Mouse (Mus musculus) neural tube, embryonic 11.5 days (tissue): ENCODE measurements around the gene Mtcl1. TPM values are rescaled to one million over a fixed set of nuclear protein-coding genes. Genes with fewer than 3 reads are reported as not detected.

Experiments
- ATAC-seq: fragments of 200-750 bp; cut with Nextera tagmentation; 2 replicates; pipeline ENCODE4 v1.8.0; 2017; ENCODE audit warnings: moderate number of reproducible peaks, mild to moderate bottlenecking, moderate TSS enrichment, moderate library complexity; ENCODE audit not compliant: insufficient read depth, low FRiP score, low TSS enrichment
- DNase-seq: peaks from one replicate; pipeline ENCODE4 v3.0.0-alpha.2; 2015; ENCODE audit warnings: low spot score
- H3K27ac ChIP-seq: fragments of 300-500 bp; sonication (generic); 2 replicates; pipeline ENCODE4 v1.5.1; 2014; ENCODE audit warnings: low read depth, mild to moderate bottlenecking, low read length
- H3K27me3 ChIP-seq: fragments of 300-500 bp; sonication (generic); 2 replicates; pipeline ENCODE4 v1.6.1; 2014; ENCODE audit warnings: mild to moderate bottlenecking, low read length, mixed read lengths; ENCODE audit not compliant: control insufficient read depth, insufficient read depth
- H3K36me3 ChIP-seq: fragments of 300-500 bp; sonication (generic); 2 replicates; pipeline ENCODE4 v1.6.1; 2014; ENCODE audit warnings: mild to moderate bottlenecking, low read length, moderate library complexity, mixed read lengths; ENCODE audit not compliant: control insufficient read depth, insufficient read depth
- H3K4me1 ChIP-seq: fragments of 300-500 bp; sonication (generic); 2 replicates; pipeline ENCODE4 v1.6.1; 2014; ENCODE audit warnings: low read length, mixed read lengths; ENCODE audit not compliant: control insufficient read depth, insufficient read depth
- H3K4me2 ChIP-seq: fragments of 300-500 bp; sonication (generic); 2 replicates; pipeline ENCODE4 v1.6.1; 2014; ENCODE audit warnings: low read depth, mild to moderate bottlenecking, moderate library complexity
- H3K4me3 ChIP-seq: fragments of 300-500 bp; sonication (generic); 2 replicates; pipeline ENCODE4 v1.5.1; 2014; ENCODE audit warnings: low read depth, low read length
- H3K9ac ChIP-seq: fragments of 300-500 bp; sonication (generic); 2 replicates; pipeline ENCODE4 v1.6.1; 2014; ENCODE audit warnings: mild to moderate bottlenecking, low read length
- H3K9me3 ChIP-seq: fragments of 300-500 bp; sonication (generic); 2 replicates; pipeline ENCODE4 v1.6.1; 2016; ENCODE audit warnings: low read length; ENCODE audit not compliant: control insufficient read depth
- WGBS: fragments of 180-500 bp; shearing (Covaris S2); extraction: QIAGEN DNeasy Blood & Tissue Kit; methylation state at CpG from one replicate; pipeline ENCODE4 v1.1.7; 2014; 5-methylcytosine and 5-hydroxymethylcytosine counted together
- polyA plus RNA-seq: library from polyadenylated mRNA; unstranded; fragments of >200 nt; fragmentation: Nextera tagmentation; extraction: Ambion mirVana; gene quantifications from 2 replicates; pipeline ENCODE4 v1.2.1, GENCODE M21; 2014

The Mtcl1 gene
- 26.8 and 29.6 TPM in 2 replicates for polyA plus RNA-seq

DNA sequence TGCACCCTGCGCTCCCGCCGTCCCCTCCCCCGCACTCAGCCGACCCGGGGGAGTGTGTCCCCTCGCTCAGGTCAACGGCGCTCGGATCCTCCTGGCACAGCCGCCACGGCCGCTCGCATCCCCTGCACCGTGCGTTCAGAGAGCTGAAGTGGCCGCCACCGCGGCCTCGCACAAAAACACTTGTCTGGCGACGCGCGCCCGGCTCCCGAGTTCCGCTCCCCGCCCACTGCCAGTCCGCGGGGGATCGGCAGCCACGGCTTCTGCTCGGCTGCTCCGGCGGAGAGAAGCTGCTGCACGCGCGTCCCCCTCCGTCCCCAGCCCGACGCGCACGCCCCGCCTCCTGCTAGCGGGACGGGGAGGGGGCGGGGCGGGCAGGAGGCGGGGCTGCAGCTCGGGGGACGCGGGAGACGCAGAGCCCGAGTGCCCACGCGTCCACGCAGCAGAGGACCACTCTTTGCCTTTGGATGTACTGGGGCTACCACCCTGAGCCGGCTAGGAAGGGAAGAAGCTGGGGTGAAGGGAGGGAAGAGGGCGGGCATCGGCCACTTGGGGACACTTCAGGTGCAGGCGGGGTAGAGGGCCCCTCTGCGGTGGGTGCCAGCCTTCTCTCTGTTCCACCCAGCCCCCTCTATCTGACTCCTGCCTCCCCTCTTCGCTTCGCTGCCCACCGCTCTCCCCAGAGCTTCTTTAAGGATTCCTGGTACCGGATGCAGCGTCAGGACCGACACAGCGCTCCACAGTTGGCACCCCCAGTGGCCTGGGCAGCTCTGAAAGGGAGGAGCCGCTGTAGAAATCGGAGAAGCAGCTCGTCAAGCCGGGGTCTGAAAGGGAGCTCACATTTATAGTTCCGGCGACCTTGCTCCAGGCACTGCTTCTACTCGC, at the start of gene Mtcl1:
Gene Mtcl1 (minus strand): TSS at position 291 of the 882 bp plus-strand sequence.
- Histone ChIP-seq H3K4me3 (peak within 1 kb of the TSS; percentile 93), H3K9me3 (no peaks in the 10 kb centered on the region), H3K27ac (peak within 1 kb of the TSS; percentile 93), H3K36me3 (no peaks in the 10 kb centered on the region), H3K9ac (peak within 1 kb of the TSS; percentile 96), H3K27me3 (no peaks in the 10 kb centered on the region), H3K4me1 (peaks cover 30% of the 10 kb centered on the region), H3K4me2 (peak within 1 kb of the TSS; percentile 89)
- WGBS: under 1% methylated on average over 66 of the region's 76 CpGs
- ATAC-seq: peak; percentile 84
- peak; percentile 94 for DNase-seq

DNA sequence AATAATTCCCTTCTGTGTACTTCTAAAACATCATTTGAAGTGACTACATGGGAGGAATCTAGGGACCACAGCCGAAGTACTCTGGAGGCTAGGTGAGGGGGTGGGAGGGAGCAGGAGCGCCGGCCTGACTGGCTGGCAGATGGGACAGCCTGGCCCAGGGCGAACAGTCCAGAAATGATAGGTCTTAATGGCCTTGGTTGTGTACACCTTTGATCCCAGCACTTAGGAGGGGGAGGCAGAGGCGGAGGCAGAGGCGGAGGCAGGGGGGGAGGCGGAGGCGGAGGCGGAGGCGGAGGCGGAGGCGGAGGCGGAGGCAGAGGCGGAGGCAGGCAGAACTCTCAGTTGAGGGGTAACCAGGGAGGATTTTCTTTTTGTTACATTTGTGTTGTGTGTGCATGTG, 49.0 kb upstream of the Mtcl1 start:
- DNase-seq (no peak), ATAC-seq (no peak)
- H3K4me3 ChIP-seq: no peak overlapping the region
- no peaks in the 10 kb centered on the region for H3K4me1 ChIP-seq
- no peak overlapping the region for H3K27ac ChIP-seq
- H3K4me2 ChIP-seq: no peak overlapping the region
- H3K9me3 ChIP-seq: no peaks in the 10 kb centered on the region
- WGBS: 85% methylated on average over 14 of the region's 14 CpGs
- no peak overlapping the region for H3K9ac ChIP-seq
- H3K36me3 ChIP-seq: peaks cover 19% of the 10 kb centered on the region
- H3K27me3 ChIP-seq: no peaks in the 10 kb centered on the region

DNA sequence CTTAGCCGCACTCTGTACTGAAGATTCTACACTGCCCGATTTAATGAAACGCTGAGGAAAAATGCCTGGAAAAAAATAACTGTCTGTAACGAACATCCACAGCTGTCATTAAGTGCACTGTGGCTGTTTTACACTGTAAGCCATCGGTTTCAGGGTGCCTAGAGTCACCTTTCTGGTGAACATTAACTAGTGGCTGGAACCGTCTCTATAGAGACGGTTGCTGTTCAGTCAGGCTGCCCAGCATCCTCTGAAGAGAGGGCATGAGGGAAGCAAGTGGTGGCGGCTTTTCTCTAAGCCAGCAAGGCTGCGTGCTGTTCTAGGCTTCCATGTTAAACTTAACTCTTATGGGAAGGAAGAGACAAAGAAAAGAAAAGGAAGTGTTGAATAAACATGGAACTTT, 47.0 kb upstream of the Mtcl1 start:
- Histone ChIP-seq H3K9ac (no peak overlapping the region), H3K4me2 (no peak overlapping the region), H3K4me3 (no peak overlapping the region), H3K4me1 (no peaks in the 10 kb centered on the region), H3K27me3 (no peaks in the 10 kb centered on the region), H3K27ac (no peak overlapping the region), H3K36me3 (peaks cover 19% of the 10 kb centered on the region), H3K9me3 (no peaks in the 10 kb centered on the region)
- ATAC-seq (no peak), DNase-seq (no peak)
- WGBS: 93% methylated on average over 9 of the region's 9 CpGs

DNA sequence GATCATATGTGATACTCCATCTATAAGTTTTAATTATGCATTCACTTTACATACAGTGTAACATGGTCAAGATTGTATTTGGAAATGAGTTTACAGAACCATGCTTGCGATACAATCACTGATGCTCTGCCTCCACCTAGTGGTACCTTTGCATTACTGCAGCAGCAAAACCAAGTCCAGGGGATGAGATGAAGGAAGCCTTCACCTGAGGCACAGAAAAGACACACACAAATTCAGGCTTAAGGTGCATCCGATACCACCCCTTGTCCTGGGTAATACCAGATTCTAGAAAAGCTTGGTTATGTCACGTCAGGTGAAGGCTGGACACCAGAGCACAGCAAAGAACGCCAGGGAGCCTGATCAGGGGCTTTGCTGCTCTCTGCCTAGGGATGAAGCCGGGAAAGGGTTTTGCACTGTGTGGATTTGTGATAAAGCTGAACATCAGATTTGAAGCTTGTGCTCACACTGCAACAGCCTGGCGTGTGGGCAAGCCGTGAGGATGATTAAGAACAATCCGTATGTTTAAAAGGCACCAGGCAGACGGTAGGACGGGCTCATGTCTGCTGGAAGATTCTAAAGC, 40.6 kb upstream of the Mtcl1 start:
- Histone ChIP-seq H3K27ac (no peak overlapping the region), H3K9me3 (no peaks in the 10 kb centered on the region), H3K4me2 (no peak overlapping the region), H3K27me3 (no peaks in the 10 kb centered on the region), H3K36me3 (no peaks in the 10 kb centered on the region), H3K4me1 (no peaks in the 10 kb centered on the region), H3K4me3 (no peak overlapping the region), H3K9ac (no peak overlapping the region)
- peak; percentile 65 for DNase-seq
- no peak for ATAC-seq
- 49% methylated on average over 10 of the region's 10 CpGs for WGBS

DNA sequence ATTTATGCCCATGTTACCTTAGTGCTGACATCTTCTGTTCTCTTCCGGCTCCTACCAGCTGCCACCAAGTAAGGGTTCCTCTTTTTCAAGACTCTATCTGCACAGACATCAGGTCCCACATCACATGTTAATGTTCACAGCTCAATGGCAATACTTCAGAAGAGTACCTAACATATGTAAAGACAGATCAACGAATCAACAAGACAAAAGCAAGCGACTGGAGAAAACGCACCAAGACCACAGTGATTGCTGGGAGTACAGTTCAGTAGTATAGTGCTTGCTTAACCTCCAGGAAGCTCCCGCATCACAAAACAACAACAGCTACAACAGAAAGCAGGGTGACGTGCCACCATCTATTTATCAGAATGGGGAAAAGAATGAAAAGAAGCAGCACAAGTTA, 37.0 kb upstream of the Mtcl1 start:
- no peak for DNase-seq
- H3K4me2 ChIP-seq: no peak overlapping the region
- WGBS: 88% methylated on average over 6 of the region's 6 CpGs

DNA sequence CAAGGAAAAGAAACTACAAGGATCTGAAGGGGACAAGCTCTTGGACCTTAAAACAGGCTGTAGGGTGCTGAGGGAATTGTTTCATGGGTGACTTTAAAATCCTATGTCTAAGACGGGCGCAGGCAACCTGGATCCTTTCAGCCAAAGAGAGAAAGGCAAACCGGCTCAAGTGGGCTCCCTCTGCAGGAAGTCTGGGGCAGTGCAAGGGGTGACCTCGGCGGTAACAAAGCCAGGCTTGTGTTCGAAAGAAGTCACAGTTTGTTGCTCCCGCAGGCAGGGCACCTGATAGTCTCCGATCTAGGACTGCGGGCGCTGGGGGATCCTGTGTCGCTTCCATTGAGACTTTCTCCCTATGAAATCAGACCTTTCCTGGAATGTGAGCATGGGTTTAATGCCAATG, 36.2 kb upstream of the Mtcl1 start:
- Histone ChIP-seq H3K4me1 (peaks cover 8% of the 10 kb centered on the region; the same call in 1 of the 2 replicates), H3K4me2 (no peak overlapping the region), H3K36me3 (no peaks in the 10 kb centered on the region), H3K9me3 (no peaks in the 10 kb centered on the region), H3K27me3 (no peaks in the 10 kb centered on the region), H3K9ac (no peak overlapping the region), H3K27ac (no peak overlapping the region), H3K4me3 (no peak overlapping the region)
- no peak for ATAC-seq
- 14% methylated on average over 11 of the region's 11 CpGs for WGBS
- peak; percentile 87 for DNase-seq

More for the DNA sequence above, 37.0 kb upstream of the Mtcl1 start:
- no peaks in the 10 kb centered on the region for H3K36me3 ChIP-seq
- no peaks in the 10 kb centered on the region for H3K27me3 ChIP-seq
- peaks cover 3% of the 10 kb centered on the region; the same call in 1 of the 2 replicates for H3K4me1 ChIP-seq
- no peak overlapping the region for H3K27ac ChIP-seq
- no peak overlapping the region for H3K9ac ChIP-seq
- H3K4me3 ChIP-seq: no peak overlapping the region
- ATAC-seq: no peak
- no peaks in the 10 kb centered on the region for H3K9me3 ChIP-seq

DNA sequence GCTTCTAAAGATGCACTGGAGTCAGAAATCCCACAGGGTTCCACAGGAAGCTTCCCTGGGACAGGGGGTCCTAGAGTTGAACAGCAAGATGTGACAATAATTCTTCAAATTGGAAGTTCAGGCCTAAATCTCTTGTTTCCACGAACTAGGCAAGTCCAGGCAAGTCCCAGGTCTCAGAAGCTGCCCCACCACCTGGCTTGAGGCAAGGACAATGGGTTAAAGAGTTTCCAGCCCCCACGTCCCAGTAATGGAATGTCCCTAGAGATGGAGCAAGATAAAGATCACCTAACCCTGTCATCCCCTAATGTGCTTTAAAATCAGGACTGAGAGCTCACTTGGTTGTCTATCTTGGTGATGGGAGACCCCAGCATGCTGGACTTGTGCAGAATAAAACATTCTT, 35.4 kb upstream of the Mtcl1 start:
- ATAC-seq: no peak
- Histone ChIP-seq H3K4me1 (peaks cover 12% of the 10 kb centered on the region; the same call in 1 of the 2 replicates), H3K27ac (no peak overlapping the region), H3K9me3 (no peaks in the 10 kb centered on the region), H3K4me3 (no peak overlapping the region), H3K27me3 (no peaks in the 10 kb centered on the region), H3K36me3 (no peaks in the 10 kb centered on the region), H3K9ac (no peak overlapping the region), H3K4me2 (no peak overlapping the region)
- DNase-seq: no peak
- WGBS: 65% methylated on average over 2 of the region's 2 CpGs

DNA sequence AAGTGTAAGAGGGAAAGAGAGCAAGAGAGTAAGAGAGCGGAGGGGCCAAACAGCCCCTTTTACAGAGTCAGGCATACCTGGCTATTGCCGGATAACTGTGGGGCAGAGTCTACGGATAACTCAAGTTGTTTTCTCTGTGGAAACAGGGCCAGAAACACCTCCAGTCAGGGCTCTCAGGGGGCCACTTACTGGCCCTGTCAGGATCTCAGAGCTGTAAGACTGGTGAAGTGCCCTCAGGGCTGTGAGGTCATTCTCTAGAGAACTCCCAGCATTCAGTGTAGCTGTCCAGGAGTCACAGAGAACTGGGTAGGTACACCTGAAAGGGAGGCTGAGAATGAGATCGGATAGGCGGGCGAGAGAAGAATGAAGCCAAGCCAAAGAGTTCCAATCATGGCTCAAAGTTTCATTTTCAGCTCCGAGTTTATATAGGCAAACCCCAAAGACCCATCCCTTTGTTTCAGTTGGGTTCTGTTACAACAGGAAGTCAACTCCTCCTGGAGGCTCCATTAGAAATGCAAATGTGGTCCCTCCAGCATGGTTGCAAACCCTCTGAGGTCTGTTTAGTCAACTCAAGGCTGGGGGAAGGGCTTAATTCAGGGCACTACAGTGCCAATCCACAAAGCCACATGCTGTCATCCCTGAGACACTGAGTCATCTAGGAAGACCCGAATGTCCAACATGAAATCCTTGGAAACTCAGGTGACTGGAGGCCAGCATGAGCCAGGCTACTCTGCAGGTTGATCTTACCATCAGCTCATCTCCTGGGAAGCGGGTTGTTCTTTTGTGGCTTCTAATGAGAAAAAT, 34.3 kb upstream of the Mtcl1 start:
- Histone ChIP-seq H3K9ac (no peak overlapping the region), H3K4me2 (no peak overlapping the region), H3K4me1 (peaks cover 16% of the 10 kb centered on the region), H3K27ac (no peak overlapping the region), H3K4me3 (no peak overlapping the region), H3K36me3 (no peaks in the 10 kb centered on the region), H3K9me3 (no peaks in the 10 kb centered on the region), H3K27me3 (no peaks in the 10 kb centered on the region)
- DNase-seq (no peak), ATAC-seq (no peak)
- WGBS: 66% methylated on average over 9 of the region's 9 CpGs
